Comparison of ENCODE assay signal across 12 mouse cellular contexts in the genomic region with DNA sequence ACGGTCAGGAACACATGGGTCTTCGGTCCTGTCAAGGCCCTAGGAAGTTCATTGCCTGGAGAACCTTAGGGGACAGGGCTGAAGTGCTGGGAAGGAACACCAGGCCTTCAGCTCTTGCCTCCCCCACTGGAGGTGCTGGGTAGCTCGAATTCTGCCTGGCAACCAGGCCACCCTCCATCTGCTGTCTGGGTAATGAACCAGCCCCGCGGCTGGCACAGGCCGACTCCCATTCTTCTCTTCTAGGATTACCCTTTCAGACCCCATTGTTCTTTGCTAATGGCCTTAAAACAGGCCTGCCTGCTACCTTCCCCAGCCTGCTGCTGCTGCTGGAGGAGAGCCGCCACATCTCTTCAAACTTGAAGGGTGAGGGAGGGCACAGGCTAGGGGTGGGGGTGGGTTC.
DNase-seq lines count a peak whose midpoint lies in the region; ATAC-seq lines count a peak whose summit lies in the region.
"Had no signal": no experiment of that assay in that cellular context is flagged by ENCODE, and none has a peak within 500 bp of the region (broad histone marks: within the 10 kb centered on the region; RNA-seq: fewer than 3 reads in every experiment).

No protein-coding gene starts in this region.

- no peak overlapping the region for H3K9ac ChIP-seq in embryonic facial prominence, embryonic 14.5 days (ENCODE audit: low read depth, low read length)
- no peak overlapping the region for H3K9ac ChIP-seq in hindbrain, embryonic 16.5 days (ENCODE audit: low read depth, low read length)
- no peak overlapping the region for H3K9ac ChIP-seq in neural tube, embryonic 12.5 days
- H3K9ac ChIP-seq: limb, embryonic 13.5 days; stomach, embryonic 15.5 days had no signal

- WGBS in embryonic facial prominence, embryonic 14.5 days, result 49% methylated on average over 7 of the region's 7 CpGs
- WGBS in hindbrain, embryonic 16.5 days, result 27% methylated on average over 7 of the region's 7 CpGs
- 21% methylated on average over 7 of the region's 7 CpGs for WGBS in neural tube, embryonic 12.5 days

- no peaks in the 10 kb centered on the region for H3K9me3 ChIP-seq in embryonic facial prominence, embryonic 14.5 days (ENCODE audit: control insufficient read depth, low read length)
- no peaks in the 10 kb centered on the region for H3K9me3 ChIP-seq in hindbrain, embryonic 16.5 days (ENCODE audit: control insufficient read depth, low read length)
- H3K9me3 ChIP-seq in neural tube, embryonic 12.5 days, result no peaks in the 10 kb centered on the region
- H3K9me3 ChIP-seq: limb, embryonic 13.5 days; stomach, embryonic 15.5 days had no signal

- peaks cover 34% of the 10 kb centered on the region for H3K4me1 ChIP-seq in embryonic facial prominence, embryonic 14.5 days (ENCODE audit: control insufficient read depth, insufficient read depth, low read length)
- H3K4me1 ChIP-seq in hindbrain, embryonic 16.5 days (ENCODE audit: control insufficient read depth, insufficient read depth, low read depth, low read length), result peaks cover 48% of the 10 kb centered on the region
- H3K4me1 ChIP-seq in neural tube, embryonic 12.5 days, result peaks cover 59% of the 10 kb centered on the region

- DNase-seq in embryo, embryonic 10 days (ENCODE audit: low spot score), result peak; percentile 28
- no peak for DNase-seq in embryo, embryonic 9.5 days (ENCODE audit: extremely low spot score)
- peak; percentile 76 for DNase-seq in embryonic facial prominence, embryonic 14.5 days (ENCODE audit: low spot score)
- DNase-seq in layer of hippocampus, adult 9-11 months, result no peak
- no peak for DNase-seq in natural killer cell, adult 2 months (ENCODE audit: low spot score in 2 of 2)
- DNase-seq in gastrocnemius, adult 8-10 months (ENCODE audit: low spot score in 2 of 2), result no peak

- no peak overlapping the region for H3K27ac ChIP-seq in embryonic facial prominence, embryonic 14.5 days (replicated peaks; ENCODE audit: low read depth, low read length)
- peak overlapping the region; percentile 58 for H3K27ac ChIP-seq in hindbrain, embryonic 16.5 days (ENCODE audit: low read depth, low read length)
- H3K27ac ChIP-seq in neural tube, embryonic 12.5 days, result peak overlapping the region; percentile 70; the same call in 1 of the 2 replicates
- H3K27ac ChIP-seq: limb, embryonic 13.5 days; macrophage; stomach, embryonic 15.5 days had no signal

- H3K4me2 ChIP-seq in embryonic facial prominence, embryonic 14.5 days (ENCODE audit: low read depth, low read length), result no peak overlapping the region
- H3K4me2 ChIP-seq in hindbrain, embryonic 16.5 days (ENCODE audit: low read length), result no peak overlapping the region
- no peak overlapping the region for H3K4me2 ChIP-seq in neural tube, embryonic 12.5 days (replicated peaks)
- H3K4me2 ChIP-seq: limb, embryonic 13.5 days; stomach, embryonic 15.5 days had no signal

- no peaks in the 10 kb centered on the region for H3K36me3 ChIP-seq in embryonic facial prominence, embryonic 14.5 days (ENCODE audit: control insufficient read depth, insufficient read depth, low read length)
- no peaks in the 10 kb centered on the region for H3K36me3 ChIP-seq in hindbrain, embryonic 16.5 days (ENCODE audit: control insufficient read depth, insufficient read depth, low read length)
- H3K36me3 ChIP-seq in neural tube, embryonic 12.5 days, result no peaks in the 10 kb centered on the region
- H3K36me3 ChIP-seq: limb, embryonic 13.5 days; stomach, embryonic 15.5 days had no signal

- 0 out of 2 replicates have a peak, but pooled peaks cover 5% of the 10 kb centered on the region for H3K27me3 ChIP-seq in embryonic facial prominence, embryonic 14.5 days (replicated peaks; ENCODE audit: control insufficient read depth, insufficient read depth, low read length)
- peaks cover 7% of the 10 kb centered on the region; the same call in 1 of the 2 replicates for H3K27me3 ChIP-seq in hindbrain, embryonic 16.5 days (replicated peaks; ENCODE audit: control insufficient read depth, insufficient read depth, low read length)
- H3K27me3 ChIP-seq in neural tube, embryonic 12.5 days (replicated peaks), result peaks cover 30% of the 10 kb centered on the region
- H3K27me3 ChIP-seq: Patski had no signal

- H3K4me3 ChIP-seq in embryonic facial prominence, embryonic 14.5 days (ENCODE audit: low read depth, low read length), result no peak overlapping the region
- no peak overlapping the region for H3K4me3 ChIP-seq in hindbrain, embryonic 16.5 days (ENCODE audit: low read length)
- H3K4me3 ChIP-seq in neural tube, embryonic 12.5 days, result no peak overlapping the region
- H3K4me3 ChIP-seq: limb, embryonic 13.5 days; stomach, embryonic 15.5 days had no signal

- no peak; the same call in 1 of the 2 replicates for ATAC-seq in embryonic facial prominence, embryonic 14.5 days (ENCODE audit: low read depth)
- ATAC-seq in hindbrain, embryonic 16.5 days, result peak; percentile 48
- peak; percentile 19 for ATAC-seq in neural tube, embryonic 12.5 days (ENCODE audit: low FRiP score, low read depth)
- ATAC-seq: Patski had no signal

Comparison
In these comparisons a context has a peak if more than half of its experiments do, and no peak if none do; other contexts are left out.
1. DNase-seq: peak in embryo, embryonic 10 days (single experiment) and embryonic facial prominence, embryonic 14.5 days (single experiment); none in embryo, embryonic 9.5 days (single experiment), layer of hippocampus, adult 9-11 months (single experiment), natural killer cell, adult 2 months (0 of 2) and gastrocnemius, adult 8-10 months (0 of 2).